Mouse (Mus musculus) c-Kit-positive CD71-positive TER-119-positive erythroid progenitor cells, embryonic 14.5 days (primary cell): ENCODE results near the gene Eng.

Experiments
- DNase-seq: peaks from one replicate; pipeline ENCODE4 v3.0.0-alpha.2; 2013; ENCODE audit warnings: low spot score

The Eng gene

DNA sequence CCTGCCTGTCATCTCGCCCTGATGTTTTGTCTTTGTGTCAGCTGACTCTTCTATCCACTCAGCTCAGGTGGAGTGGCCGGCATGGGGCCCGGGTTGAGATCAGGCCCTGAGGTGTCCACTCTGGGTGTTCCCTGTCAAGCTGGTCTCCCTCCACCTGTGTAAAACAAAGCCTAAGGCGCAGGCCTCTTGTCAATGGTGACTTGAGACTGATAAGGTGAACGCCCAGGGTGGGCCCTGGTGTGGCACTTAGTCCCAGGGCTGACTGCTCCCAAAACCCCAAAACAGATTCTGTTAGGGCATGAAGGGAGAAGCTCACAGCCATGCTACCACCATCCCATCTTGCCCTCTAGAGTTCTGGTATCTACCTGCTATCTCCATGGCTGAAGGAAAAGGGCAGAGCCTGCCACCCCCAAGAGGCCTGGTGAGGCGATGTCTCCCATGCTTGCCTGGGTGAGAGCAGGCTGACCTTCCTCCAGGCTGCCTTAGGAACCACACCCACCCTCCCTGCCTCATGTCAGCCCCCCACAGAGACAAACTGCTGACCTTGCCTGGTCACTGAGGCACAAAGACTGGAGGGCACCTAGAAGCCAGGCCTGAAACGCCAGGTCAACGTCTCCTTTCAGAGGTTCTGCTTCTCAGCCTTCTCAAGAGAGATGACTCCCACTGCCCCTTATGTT lies 1.5 kb upstream of the Eng start:
- no peak for DNase-seq

DNA sequence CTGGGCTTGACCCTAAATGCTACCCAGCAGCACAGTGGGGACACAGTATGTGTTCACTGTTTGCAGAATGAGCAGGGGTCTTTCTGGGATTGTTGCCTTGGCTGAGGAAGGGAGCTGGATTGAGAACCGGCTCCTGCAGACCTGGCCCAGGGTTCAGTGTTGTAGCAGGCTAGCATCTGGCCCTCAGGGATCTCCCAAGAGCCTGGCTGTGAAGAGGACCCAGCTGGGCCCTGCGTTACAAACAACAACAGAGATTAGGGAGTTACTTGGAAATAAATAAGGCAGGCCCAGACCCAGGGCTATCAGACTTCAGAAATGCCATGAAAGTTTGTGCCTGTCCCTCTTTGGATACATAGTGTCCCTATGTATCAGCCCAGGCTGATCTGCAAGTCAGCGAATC lies 748 bp upstream of the Eng start:
- DNase-seq: no peak

DNA sequence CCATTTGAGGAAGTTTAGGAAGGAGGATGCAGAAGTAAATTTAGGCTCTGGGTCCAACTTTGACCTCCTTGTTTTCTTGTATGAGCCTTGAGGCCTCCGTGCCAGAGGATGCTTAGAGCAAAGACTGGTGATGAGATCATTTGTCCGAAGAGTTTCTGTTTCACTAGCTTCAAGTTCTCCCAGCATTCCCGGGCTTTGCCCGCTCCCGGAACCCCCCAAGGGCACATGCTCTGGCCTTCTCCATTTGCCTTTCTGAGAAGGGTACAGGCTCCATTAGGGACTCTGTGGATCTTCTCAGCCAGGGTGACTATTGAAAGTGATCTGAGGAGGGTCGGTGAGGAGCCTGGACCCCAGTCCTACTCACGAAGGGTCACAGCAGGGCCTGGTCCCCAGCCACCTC lies 971 bp downstream of the Eng start:
- no peak for DNase-seq

DNA sequence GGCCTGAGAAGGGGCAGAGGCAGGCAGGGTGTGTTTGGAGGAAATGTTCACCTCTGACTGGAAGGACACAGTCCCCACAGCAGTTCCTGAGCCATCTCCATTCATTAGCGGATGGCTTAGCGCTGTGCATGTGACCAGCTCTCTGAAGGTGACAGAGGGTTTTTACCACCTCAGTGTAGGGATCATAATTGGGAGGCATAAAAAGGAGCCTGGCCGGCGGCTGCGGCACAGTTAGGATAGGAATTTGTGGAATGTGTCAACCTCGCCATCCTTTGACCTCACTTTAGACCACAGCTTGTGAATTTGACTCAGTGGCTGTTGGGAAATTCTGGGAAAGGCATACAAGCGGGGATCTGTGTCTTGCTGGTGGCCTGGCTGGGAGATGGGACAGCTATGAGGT lies 7.4 kb downstream of the Eng start:
- no peak for DNase-seq

DNA sequence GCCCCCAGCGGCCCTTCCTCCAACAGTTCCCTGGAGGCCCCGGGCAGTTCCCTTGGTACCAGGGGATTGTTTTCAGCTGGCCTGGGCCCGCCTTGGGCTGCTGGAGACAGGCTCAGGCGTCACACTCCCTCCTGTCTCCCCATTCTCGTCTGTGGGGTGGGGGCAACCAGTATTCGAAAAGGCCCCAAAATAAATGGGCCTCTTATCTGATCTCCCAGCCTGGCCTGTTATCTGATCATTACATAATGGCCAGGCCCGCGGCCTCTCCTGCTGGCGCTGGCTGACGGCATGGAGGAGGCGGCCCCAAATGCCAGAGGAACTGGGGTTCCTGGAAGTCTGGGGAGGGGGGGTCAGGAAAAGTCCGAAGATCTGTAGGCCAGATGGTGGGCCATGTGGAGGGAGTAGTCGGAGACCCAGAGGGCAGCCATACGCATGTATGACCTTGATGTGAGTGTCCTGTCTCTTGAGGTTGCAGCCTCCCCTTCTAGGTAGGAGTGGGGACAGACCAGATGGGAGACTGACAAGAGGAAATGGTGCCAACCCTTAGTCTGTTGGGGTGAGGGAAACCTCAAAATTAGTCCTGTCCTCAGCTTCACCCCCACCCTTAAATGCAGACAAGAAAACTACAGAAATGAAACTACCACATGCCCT lies 8.5 kb downstream of the Eng start:
- no peak for DNase-seq

DNA sequence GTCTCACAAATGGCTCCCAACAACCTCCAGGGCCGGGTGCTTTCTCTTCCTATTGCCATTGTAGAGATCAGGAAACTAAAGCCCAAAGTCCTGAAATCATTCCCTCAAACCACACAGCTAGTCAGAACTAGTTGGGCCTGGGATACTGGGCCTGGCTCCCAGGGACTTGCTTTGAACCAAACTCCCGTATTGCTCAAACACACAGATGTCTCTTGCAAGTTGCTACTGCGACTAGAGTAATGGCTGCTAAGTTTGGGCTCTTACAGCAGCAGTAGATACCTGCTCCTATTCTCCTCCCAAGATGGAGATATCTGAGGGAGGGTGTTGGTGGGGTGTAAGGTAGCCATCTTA lies 9.0 kb downstream of the Eng start:
- no peak for DNase-seq

DNA sequence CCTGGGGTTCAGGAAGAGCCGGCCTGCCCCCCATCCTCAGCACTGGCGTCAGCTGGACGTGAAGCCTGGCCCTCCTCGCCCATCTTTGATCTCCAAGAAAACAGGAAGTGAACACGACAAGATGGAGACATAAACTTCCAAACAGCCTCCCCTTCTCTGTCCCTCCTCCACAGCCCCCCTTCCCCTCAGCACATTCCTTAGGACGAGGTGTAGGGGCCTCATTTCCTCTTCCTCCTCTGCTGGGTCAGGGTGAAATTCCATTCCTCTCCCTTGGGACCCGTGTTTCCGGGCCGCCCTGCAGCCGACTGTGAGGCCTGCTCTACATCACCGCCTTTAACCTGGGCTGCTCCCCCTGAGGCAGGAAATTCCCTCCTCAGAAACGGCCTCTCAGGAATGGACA lies 9.4 kb downstream of the Eng start:
- no peak for DNase-seq

DNA sequence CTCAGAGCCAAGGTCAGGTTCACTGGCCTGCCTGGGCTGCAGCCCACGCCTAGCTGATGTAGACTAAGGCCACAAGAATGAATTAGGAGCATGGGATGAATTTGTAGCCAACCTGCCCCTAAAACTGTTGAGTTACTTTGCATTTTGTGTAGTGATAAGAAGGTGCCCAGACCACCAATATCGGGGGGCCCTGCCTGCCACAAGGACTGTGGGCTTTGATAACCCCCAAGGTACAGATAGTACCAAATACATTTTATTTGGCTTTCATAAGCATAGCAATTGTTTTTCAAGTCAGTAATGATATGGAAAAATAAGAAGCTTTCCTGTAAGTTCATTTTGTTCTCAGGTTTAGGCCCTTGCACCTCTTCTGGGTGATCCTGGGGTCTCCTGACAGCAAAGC lies 12.5 kb downstream of the Eng start:
- DNase-seq: no peak

DNA sequence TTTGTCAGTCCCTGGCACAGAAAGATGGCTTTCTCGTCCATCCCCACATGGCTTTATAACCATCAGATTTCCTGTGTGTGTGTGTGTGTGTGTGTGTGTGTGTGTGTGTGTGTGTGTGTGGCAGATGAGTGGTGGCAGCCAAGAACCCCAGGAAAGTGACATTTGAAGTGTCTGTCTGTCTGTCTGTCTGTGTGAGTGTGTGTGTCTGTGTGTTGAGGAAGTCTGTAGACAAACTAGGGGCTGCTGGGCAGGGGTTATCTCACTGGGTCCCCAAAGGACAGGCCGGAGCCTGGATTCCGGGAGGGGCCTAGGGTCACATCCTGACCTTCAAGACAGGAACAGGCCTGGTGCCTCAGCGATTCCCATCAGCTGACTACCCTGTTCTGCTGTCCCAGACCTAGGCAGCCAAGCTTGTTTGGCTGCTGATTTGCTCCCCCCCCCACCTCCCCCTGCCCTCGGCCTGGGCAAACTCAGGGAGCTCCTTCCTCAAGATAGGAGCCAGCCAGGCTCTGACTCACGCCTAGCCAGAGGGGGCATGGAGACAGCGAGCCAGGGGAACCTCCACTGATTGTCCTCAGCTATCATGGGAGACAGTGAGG lies 15.2 kb downstream of the Eng start:
- DNase-seq: no peak

DNA sequence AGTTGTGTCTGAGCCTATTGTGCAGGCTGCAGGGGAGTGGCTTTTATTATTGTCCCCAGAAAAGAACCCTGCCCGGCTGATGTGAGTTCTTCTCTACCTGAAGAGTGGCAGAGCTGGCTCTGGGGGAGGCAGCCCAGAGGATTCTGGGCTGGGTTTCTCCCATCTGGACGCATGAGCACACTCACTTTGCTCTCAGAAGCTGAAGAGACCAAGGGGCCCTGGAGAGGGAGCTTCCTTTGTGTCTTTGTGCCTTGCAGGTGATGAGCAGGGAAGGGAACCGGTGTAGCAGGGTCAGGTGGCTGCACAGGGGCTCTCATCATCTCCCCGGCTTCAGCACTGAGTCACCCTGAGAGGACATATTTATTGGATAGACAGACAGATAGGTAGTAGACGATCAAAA lies 15.9 kb downstream of the Eng start:
- no peak for DNase-seq

DNA sequence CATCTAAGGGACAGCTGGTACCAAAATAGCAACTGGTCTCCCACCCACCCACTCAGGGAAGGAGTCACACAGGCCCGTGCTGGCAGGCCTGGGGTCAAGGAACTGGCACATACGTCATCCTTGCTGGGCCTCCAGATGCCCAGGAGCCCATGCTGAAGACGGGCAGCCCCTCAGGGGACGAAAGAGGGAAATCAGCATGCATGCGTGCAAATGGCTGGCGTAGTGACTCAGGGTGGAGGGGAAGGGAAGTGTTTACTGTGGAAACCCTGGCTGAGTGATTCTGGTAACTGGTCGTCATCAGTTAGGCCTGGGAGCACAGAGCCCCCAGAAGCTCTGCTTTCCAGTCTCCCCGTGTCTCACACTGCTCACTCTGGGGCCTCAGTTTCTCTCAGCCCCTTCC lies 18.9 kb downstream of the Eng start:
- DNase-seq: no peak

DNA sequence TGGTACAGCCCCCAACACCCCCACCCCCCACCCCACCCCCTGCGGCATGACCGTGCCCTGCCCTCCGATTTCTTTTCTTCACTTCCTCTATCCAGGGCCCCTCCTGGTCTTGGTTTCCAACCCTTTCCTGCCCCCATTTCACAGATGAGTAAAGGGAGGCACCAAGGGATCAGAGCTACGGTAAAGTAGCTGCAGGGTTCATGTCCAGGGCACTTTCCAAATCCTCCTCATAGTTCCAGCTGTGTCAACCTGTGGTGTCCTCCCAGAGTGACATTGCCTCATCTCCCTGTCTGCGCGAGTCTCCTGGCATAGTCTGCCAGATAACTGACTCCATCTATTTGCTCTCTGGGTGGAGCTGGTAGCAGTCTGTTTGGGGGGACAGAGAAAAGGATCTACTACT lies 19.5 kb downstream of the Eng start:
- DNase-seq: no peak

DNA sequence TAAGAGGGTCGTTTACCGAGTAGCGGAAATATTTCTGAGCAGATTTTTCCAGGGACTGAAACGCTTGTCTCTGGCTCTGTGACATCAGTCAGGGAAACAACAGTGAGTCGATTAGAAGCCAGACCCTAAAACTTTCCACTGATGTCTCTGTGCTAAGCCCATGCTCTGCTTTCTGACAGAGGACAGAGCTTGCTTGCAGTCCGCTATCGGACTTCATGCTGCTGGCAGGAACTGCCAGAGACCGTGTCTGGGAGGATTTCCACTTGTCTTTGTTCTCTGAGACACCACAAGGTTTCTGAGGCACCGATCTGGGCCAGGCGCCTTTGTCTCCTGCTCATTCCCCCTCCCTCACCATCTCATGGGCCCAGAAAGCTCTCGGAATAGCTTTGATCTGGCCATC lies 21.4 kb downstream of the Eng start:
- no peak for DNase-seq

DNA sequence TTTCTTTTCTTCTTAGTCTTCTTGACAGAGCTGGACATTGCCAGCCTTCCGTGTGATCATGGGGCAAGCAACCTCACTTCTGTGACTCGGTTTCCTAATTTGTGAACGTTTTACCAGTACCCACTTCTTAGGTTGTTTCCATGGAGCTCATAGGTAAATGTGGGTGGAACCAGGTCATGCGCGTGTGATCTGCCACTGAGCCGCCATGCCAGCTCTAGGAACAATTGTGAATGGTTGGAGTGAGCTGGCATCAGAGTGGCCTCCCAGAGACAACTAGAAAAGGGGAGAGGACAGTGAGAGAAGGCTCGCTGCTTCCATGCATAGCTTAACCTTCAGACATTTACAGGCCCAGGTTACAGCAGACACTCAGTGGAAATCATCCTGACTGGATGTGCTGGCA lies 21.8 kb downstream of the Eng start:
- no peak for DNase-seq

DNA sequence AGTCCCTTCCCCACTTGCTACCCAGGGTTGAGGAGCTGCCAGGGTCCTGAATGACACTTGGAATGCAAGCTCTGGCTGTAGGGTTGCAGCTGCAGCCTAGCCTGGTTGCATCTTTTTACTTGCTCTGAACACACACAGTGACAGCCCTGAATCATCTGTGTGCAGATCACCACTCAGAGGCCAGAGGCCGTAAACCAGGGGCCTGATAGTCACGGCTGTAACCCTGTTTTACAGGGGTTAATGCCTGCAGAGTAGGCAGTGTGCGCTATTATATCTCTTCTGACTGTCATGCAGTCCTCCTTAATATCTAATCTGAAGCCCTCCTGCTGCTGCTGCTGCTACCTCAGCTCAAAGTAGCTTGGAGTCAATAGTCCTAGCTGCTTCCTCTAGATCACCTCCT lies 23.5 kb downstream of the Eng start:
- no peak for DNase-seq

DNA sequence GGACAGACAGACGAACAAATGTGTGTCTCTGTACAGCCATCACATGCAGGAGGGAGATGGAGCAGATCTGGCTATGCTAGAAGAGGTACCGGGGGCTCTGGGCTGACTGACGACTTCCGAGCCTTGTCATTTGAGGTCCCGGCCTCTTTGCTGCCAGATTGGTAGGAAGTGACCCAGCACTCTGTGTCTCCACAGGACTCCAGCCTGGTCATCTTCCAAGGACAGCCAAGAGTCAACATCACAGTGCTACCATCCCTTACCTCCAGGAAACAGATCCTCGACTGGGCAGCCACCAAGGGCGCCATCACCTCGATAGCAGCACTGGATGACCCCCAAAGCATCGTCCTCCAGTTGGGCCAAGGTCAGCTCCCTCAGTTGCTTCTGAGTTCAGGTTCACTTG lies 24.8 kb downstream of the Eng start:
- DNase-seq: no peak

DNA sequence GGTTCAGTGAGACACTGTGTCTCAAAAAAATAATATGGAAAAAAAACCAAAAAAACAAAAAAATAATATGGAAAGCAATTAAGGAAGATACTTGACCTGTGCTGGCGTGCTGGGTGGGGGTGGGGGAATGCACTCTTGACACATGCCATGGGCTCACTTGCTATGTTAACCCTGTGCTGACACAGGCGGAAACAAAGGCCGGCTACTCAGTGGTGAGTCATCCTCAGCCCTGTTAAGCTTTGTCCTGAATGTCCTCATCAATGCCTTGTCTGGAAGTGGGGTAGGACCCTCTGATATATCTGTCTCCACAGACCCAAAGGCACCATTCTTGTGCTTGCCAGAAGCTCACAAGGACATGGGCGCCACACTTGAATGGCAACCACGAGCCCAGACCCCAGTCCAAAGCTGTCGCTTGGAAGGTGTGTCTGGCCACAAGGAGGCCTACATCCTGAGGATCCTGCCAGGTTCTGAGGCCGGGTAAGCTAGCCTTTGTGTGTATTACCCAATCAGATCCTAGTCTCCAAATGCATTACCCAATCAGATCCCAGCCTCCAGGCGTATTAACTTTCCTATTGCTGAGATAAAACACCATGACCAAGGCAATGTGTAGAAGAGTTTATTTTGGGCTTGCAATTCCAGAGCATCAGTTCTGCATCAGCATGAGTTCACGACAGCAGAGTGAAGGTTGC lies 25.7 kb downstream of the Eng start:
- DNase-seq: no peak

DNA sequence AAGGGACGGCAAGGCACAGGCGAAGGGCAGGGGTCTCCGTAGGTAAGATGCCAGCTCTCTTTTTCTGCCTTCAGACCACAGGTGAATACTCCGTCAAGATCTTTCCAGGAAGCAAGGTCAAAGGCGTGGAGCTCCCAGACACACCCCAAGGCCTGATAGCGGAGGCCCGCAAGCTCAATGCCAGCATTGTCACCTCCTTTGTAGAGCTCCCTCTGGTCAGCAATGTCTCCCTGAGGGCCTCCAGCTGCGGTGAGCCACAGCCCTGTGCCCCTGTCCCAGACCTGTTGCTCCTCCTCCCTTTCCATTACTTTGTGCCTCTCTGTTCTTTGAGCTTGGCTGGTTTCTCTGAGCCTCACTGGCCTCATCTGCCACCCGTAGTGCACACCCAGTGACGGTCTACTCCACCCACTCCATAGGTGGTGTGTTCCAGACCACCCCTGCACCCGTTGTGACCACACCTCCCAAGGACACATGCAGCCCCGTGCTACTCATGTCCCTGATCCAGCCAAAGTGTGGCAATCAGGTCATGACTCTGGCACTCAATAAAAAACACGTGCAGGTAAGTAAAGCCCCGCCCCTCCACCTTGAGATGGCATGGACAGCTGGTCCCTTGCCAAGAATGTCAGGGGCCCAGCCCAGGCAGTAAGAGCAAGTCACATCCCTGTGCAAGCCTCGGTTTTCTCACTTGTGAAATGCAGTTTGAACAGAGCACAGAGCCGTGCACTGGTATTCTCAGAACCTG lies 27.0 kb downstream of the Eng start:
- DNase-seq: no peak

DNA sequence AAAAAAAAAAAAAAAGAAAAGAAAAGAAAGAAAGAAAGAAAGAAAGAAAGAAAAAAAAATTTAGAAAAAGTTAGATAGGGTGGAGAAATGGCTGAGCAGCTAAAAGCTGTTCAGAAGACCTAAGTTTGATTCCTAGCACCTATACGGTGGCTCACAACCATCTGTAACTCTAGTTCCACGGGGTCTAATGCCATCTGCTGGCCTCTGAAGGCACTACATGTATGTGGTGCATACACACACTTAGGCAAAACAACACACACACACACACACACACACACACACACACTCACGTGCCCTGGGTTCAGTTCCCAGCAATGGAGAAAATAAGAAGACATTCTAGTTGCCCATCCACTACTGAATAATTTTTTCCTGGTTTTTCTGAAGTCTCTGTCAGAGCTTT lies 30.4 kb downstream of the Eng start:
- no peak for DNase-seq

DNA sequence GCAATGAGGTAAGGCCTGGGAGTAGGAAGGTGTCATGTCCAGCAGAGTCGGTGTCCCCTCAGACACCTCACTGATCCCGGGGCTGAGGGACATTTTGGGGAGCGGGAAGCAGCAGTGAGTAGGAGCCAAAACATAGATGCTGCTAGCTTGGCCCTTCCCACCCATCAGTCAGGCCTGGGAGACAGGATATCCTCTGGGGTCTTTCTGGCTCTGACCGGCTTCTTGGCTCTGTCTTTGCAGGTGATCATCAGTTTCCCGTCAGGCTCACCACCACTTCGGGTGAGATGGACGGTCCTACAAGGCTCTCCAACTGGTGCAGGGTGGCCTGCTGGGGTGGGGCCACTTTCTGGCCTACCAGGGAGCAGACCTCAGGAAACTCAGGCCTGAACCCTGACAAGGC lies 31.3 kb downstream of the Eng start:
- DNase-seq: no peak

DNA sequence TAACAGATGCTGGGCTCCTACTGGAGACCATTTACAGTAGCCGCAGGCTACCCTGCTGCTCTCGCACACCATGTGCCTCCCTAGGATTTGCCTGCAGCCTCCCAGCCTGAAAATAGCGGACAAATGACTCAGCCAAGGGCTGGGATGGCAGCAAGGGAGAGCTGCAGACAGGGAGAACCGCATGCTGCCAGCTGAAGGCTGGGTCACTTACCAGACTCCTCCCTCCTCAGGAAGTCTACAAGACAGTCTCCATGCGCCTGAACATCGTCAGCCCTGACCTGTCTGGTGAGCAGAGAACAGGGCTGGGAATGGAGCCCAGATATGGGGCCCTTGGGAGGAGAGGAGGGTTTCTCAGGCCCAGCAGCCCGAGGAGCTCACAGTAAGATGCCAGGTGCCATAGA lies 33.7 kb downstream of the Eng start:
- no peak for DNase-seq

DNA sequence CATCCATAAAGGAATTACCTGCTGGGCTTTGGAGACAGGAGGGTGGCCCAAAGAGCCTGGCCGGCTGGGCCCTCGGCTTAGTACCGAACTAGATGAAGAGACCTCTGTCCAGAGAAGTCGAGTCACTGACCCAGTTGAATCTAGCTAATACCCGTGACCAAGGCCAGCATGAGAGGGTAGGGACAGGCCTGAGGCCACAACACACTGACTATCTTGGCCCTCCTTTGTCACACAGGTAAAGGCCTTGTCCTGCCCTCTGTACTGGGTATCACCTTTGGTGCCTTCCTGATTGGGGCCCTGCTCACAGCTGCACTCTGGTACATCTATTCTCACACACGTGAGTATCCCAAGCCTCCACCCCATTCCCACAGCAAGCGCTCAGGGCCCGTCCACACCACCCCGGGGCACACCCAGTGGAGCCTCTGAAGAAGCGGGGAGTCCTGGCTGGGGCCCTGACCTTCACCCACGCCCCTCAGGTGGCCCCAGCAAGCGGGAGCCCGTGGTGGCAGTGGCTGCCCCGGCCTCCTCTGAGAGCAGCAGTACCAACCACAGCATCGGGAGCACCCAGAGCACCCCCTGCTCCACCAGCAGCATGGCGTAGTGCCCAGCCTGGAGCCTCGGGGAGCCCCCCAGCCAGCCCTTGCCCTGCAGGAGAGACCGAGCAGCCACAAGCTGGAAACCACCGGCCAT lies 34.7 kb downstream of the Eng start:
- no peak for DNase-seq
